Comparison of ENCODE assay signal across 8 mouse cellular contexts in genomic region chr11:30243591-30243990, GRCm38 (mm10). TPM values are rescaled to one million over a fixed set of nuclear protein-coding genes. Genes with fewer than 3 reads are reported as not detected.
DNase-seq lines count a peak whose midpoint lies in the region; ATAC-seq and TF ChIP-seq lines count a peak whose summit lies in the region.

No protein-coding gene starts in this region.

- peak; percentile 29 for DNase-seq in embryo, embryonic 11 days
- DNase-seq in embryo, embryonic 10 days (ENCODE audit: low spot score), result no peak
- DNase-seq in testis, postnatal 10 days (ENCODE audit: low spot score), result no peak
- peak; percentile 37 to 75 for DNase-seq in left cerebral cortex, postnatal 10 days (ENCODE audit: extremely low spot score in 1 of 2, low spot score in 2 of 2)
- no peak for DNase-seq in urinary bladder, adult 18-20 months (ENCODE audit: low spot score in 2 of 2)

- peaks cover 5% of the 10 kb centered on the region for H3K4me1 ChIP-seq in testis, adult 2 months (ENCODE audit: control insufficient read depth, insufficient read depth, low read length)
- peaks cover 73% of the 10 kb centered on the region for H3K4me1 ChIP-seq in heart, embryonic 12.5 days (replicated peaks)
- peaks cover 8% of the 10 kb centered on the region; the same call in 1 of the 2 replicates for H3K4me1 ChIP-seq in stomach, embryonic 14.5 days (ENCODE audit: control insufficient read depth, insufficient read depth, low read length)

- H3K27me3 ChIP-seq in testis, adult 2 months (ENCODE audit: control insufficient read depth, insufficient read depth, low read length), result no peaks in the 10 kb centered on the region
- H3K27me3 ChIP-seq in heart, embryonic 12.5 days (replicated peaks), result no peaks in the 10 kb centered on the region
- no peaks in the 10 kb centered on the region for H3K27me3 ChIP-seq in stomach, embryonic 14.5 days (ENCODE audit: control insufficient read depth, insufficient read depth, low read length)

- intact Hi-C loops in left cerebral cortex, postnatal 10 days (cut with DNase I), result no loop called here

- peak overlapping the region; percentile 73 for H3K4me3 ChIP-seq in testis, adult 2 months (ENCODE audit: control insufficient read depth, low read depth, low read length)
- H3K4me3 ChIP-seq in heart, embryonic 12.5 days, result no peak overlapping the region
- H3K4me3 ChIP-seq in stomach, embryonic 14.5 days (ENCODE audit: low read depth, low read length), result no peak overlapping the region

- H3K36me3 ChIP-seq in testis, adult 2 months (ENCODE audit: control insufficient read depth, insufficient read depth, low read length), result no peaks in the 10 kb centered on the region
- peaks cover 7% of the 10 kb centered on the region; the same call in 1 of the 2 replicates for H3K36me3 ChIP-seq in heart, embryonic 12.5 days
- no peaks in the 10 kb centered on the region for H3K36me3 ChIP-seq in stomach, embryonic 14.5 days (ENCODE audit: control insufficient read depth, insufficient read depth, low read length)

- no peak for TF ChIP-seq CTCF in testis, adult 2 months (IDR thresholded peaks at IDR 0.05; ENCODE audit: control insufficient read depth, insufficient read depth, insufficient replicate concordance, low read depth, low read length)

- no peak overlapping the region for H3K27ac ChIP-seq in testis, adult 2 months (ENCODE audit: control insufficient read depth, insufficient read depth, low read depth, low read length)
- peak overlapping the region; percentile 53 for H3K27ac ChIP-seq in heart, embryonic 12.5 days (ENCODE audit: poor library complexity, severe bottlenecking)
- H3K27ac ChIP-seq in stomach, embryonic 14.5 days (ENCODE audit: low read length), result no peak overlapping the region

- ATAC-seq in heart, embryonic 12.5 days (ENCODE audit: insufficient number of reproducible peaks, low FRiP score), result peak; percentile 22; the same call in 1 of the 2 replicates
- peak; percentile 64; the same call in 1 of the 2 replicates for ATAC-seq in stomach, embryonic 14.5 days (ENCODE audit: insufficient number of reproducible peaks, insufficient read depth, low FRiP score, low read depth)

- H3K4me2 ChIP-seq in heart, embryonic 12.5 days, result peak overlapping the region; percentile 14; the same call in 1 of the 2 replicates
- H3K4me2 ChIP-seq in stomach, embryonic 14.5 days (replicated peaks; ENCODE audit: low read depth, low read length), result no peak overlapping the region

- no peaks in the 10 kb centered on the region for H3K9me3 ChIP-seq in heart, embryonic 12.5 days (replicated peaks)
- H3K9me3 ChIP-seq in stomach, embryonic 14.5 days (ENCODE audit: control insufficient read depth, low read depth, low read length), result no peaks in the 10 kb centered on the region

- TF ChIP-seq POLR2A in testis, adult 2 months (IDR thresholded peaks at IDR 0.05; ENCODE audit: control insufficient read depth, low read depth, low read length), result no peak

- 41% methylated on average over 3 of the region's 3 CpGs for WGBS in heart, embryonic 12.5 days
- WGBS in stomach, embryonic 14.5 days, result 24% methylated on average over 3 of the region's 3 CpGs

- H3K9ac ChIP-seq in heart, embryonic 12.5 days, result no peak overlapping the region
- H3K9ac ChIP-seq in stomach, embryonic 14.5 days (replicated peaks; ENCODE audit: low read depth, low read length), result no peak overlapping the region

RNA-seq across cellular contexts. Expression of gene Sptbn1, which starts 24.4 kb away (rescaled TPM):
- polyA plus RNA-seq in testis, adult 2 months (2012; rRNA removed), result 18.3 and 21.8 TPM in 2 replicates
- 188 and 194 TPM in 2 replicates for polyA plus RNA-seq in heart, embryonic 12.5 days (2016; fragmentation: Nextera tagmentation; extraction: Ambion mirVana)
- 100 to 1,000 TPM; 780 to 786 TPM for total RNA-seq in left cerebral cortex, postnatal 10 days (2021)
- polyA plus RNA-seq in stomach, embryonic 14.5 days (2014; fragmentation: Nextera tagmentation; extraction: Ambion mirVana), result 136 and 137 TPM in 2 replicates

Comparison
In these comparisons a context has a peak if more than half of its experiments do, and no peak if none do; other contexts are left out.
1. DNase-seq: peak in embryo, embryonic 11 days (single experiment) and left cerebral cortex, postnatal 10 days (2 of 2); none in embryo, embryonic 10 days (single experiment), testis, postnatal 10 days (single experiment) and urinary bladder, adult 18-20 months (0 of 2).